Mouse (Mus musculus): ENCODE results near the gene Erg. TPM values are rescaled to one million over a fixed set of nuclear protein-coding genes. Genes with fewer than 3 reads are reported as not detected.

Gene Erg
- polyA plus RNA-seq, 1 experiment from 2014 or later: 7.3 TPM

DNA sequence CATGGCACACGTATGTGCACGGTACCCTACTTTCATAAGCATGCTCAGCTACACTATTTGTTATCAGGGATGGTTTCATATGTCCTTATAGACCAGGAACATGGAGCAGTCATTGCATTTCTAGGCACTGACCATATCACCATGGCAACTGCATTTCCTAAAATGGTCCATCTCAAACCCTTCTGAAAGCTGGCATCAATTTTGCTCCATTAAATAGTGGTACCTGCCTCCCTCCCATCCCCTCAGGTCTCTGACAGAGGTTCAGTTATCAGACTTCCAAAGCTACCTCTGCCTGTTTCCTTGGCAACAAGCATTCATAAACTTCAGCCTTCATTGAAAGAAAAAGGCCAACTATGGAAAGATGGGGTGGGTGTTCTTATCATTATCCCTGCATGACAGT, 118.5 kb downstream of the Erg start:
- Histone ChIP-seq H3K9ac (no peak overlapping the region), H3K9me3 (replicated peaks) (no peaks in the 10 kb centered on the region), H3K27ac (no peak overlapping the region), H3K4me2 (replicated peaks) (no peak overlapping the region), H3K4me1 (0 out of 2 replicates have a peak, but pooled peaks cover 2% of the 10 kb centered on the region), H3K27me3 (no peaks in the 10 kb centered on the region), H3K36me3 (no peaks in the 10 kb centered on the region), H3K4me3 (no peak overlapping the region)
- no peak for ATAC-seq (ENCODE audit: low FRiP score)
- 97% methylated on average over 2 of the region's 2 CpGs for WGBS

DNA sequence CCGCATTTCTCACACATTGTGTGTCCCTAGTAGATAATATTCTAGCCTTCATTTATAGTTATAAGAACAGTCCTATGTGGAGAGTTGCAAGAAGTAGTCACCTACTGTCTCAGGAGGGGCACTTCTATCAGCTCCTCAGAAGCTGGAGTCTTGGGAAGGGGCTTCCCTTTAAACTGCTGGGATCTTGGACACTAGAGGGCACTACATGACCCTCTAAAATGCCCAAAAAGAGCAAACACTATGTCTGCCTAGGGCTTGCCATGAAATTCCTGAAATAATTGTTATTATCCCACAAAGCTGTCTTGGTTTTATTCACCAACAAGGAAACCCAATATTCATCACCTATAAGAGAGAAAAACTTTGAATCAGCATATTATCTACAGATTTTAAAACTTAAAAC, 119.8 kb downstream of the Erg start:
- Histone ChIP-seq H3K4me1 (0 out of 2 replicates have a peak, but pooled peaks cover 2% of the 10 kb centered on the region), H3K27me3 (no peaks in the 10 kb centered on the region), H3K4me3 (no peak overlapping the region), H3K36me3 (no peaks in the 10 kb centered on the region), H3K9ac (no peak overlapping the region), H3K9me3 (replicated peaks) (no peaks in the 10 kb centered on the region), H3K27ac (no peak overlapping the region), H3K4me2 (replicated peaks) (no peak overlapping the region)
- ATAC-seq (ENCODE audit: low FRiP score): no peak
- WGBS: 92% methylated on average over 1 of the region's 1 CpGs

DNA sequence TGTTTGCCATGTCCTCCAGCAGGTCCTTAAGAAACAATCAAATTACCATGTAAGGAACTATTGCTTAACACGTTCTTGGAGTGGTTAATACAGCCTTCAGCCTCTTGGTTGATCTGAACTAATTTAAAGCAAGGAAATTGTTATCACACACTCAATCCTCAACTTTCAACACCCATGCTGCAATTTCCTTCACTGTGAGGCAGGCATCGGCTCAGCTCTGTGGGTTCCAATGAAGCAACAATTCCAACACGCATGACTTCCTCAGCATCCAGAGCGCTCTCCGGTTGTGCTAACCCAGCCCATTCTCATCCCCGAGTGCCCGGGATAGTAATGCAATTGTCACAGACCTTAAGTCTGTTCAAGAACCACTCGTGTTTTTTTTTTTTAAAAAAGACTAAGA, 121.8 kb downstream of the Erg start:
- no peaks in the 10 kb centered on the region for H3K9me3 ChIP-seq (replicated peaks)
- no peak overlapping the region for H3K4me2 ChIP-seq (replicated peaks)
- no peaks in the 10 kb centered on the region for H3K36me3 ChIP-seq
- 0 out of 2 replicates have a peak, but pooled peaks cover 2% of the 10 kb centered on the region for H3K4me1 ChIP-seq
- no peak overlapping the region for H3K27ac ChIP-seq
- no peak for ATAC-seq (ENCODE audit: low FRiP score)
- no peak overlapping the region for H3K4me3 ChIP-seq
- no peak overlapping the region for H3K9ac ChIP-seq
- no peaks in the 10 kb centered on the region for H3K27me3 ChIP-seq
- 66% methylated on average over 8 of the region's 8 CpGs for WGBS

DNA sequence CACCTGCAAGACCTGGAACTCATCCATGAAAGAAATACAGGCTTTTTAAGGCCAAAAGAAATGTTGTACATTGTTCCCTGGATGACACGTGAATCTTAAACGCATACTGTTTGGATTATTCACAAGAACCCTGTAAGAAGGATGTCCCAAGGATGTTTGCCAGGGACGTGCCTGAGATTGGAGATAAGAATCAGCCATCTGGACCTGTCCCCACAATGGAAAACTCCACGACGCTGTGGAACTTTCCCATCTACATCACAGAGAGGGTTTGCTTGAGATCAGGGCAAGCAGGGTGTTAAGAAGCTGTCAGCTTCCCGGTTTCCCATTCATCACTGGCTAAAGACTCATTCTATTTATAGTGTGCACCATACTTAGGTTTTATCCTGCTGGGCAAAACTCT, 122.6 kb downstream of the Erg start:
- Histone ChIP-seq H3K36me3 (no peaks in the 10 kb centered on the region), H3K9me3 (replicated peaks) (no peaks in the 10 kb centered on the region), H3K4me1 (0 out of 2 replicates have a peak, but pooled peaks cover 2% of the 10 kb centered on the region), H3K9ac (no peak overlapping the region), H3K27me3 (no peaks in the 10 kb centered on the region), H3K27ac (no peak overlapping the region), H3K4me2 (replicated peaks) (no peak overlapping the region), H3K4me3 (no peak overlapping the region)
- no peak for ATAC-seq (ENCODE audit: low FRiP score)
- 68% methylated on average over 6 of the region's 6 CpGs for WGBS

DNA sequence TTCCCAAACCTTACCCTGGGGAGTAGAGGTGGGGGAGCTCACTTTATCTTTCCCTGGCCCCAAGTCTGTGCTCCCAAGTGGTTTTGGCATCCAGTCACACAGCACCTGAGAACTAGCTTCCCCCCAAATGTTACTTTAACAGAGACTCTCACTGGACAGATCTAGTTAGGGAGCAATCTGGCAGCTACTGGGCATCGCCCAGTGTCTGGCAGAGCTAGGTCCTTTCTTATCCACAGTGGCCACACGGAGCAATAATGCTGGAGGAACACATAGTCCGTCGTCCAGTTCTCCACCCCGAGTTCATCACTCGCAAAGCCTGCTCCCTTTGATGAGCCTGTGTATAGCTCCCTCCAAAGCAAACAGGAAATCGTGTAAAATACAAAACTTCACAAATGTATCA, 124.5 kb downstream of the Erg start:
- no peak overlapping the region for H3K27ac ChIP-seq
- no peaks in the 10 kb centered on the region for H3K36me3 ChIP-seq
- H3K27me3 ChIP-seq: no peaks in the 10 kb centered on the region
- no peaks in the 10 kb centered on the region for H3K4me1 ChIP-seq
- no peak for ATAC-seq (ENCODE audit: low FRiP score)
- 88% methylated on average over 7 of the region's 7 CpGs for WGBS
- no peaks in the 10 kb centered on the region for H3K9me3 ChIP-seq (replicated peaks)
- no peak overlapping the region for H3K9ac ChIP-seq
- no peak overlapping the region for H3K4me3 ChIP-seq
- H3K4me2 ChIP-seq (replicated peaks): no peak overlapping the region

DNA sequence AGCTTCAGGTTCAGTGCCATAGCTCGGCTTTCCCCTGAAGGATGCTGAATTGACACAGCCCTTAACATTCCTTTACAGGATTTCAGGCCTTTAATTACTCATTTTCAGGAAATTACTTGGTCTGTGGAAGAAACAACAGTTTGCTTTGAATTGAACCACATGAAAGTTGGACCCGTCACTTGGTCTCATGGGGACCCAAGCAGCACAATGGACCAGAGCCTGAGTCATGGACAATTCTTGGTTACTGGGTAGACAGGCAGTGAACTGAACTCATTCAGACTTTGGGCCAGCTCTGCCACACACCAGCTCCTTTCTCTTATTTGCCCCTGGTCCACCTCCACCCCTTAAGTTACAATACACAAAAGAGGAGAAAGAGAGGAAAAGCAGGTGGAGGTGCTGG, 126.1 kb downstream of the Erg start:
- ATAC-seq (ENCODE audit: low FRiP score): no peak
- Histone ChIP-seq H3K36me3 (no peaks in the 10 kb centered on the region), H3K9ac (no peak overlapping the region), H3K27me3 (no peaks in the 10 kb centered on the region), H3K9me3 (replicated peaks) (no peaks in the 10 kb centered on the region), H3K27ac (no peak overlapping the region), H3K4me1 (no peaks in the 10 kb centered on the region), H3K4me3 (no peak overlapping the region), H3K4me2 (replicated peaks) (no peak overlapping the region)
- 88% methylated on average over 2 of the region's 2 CpGs for WGBS

DNA sequence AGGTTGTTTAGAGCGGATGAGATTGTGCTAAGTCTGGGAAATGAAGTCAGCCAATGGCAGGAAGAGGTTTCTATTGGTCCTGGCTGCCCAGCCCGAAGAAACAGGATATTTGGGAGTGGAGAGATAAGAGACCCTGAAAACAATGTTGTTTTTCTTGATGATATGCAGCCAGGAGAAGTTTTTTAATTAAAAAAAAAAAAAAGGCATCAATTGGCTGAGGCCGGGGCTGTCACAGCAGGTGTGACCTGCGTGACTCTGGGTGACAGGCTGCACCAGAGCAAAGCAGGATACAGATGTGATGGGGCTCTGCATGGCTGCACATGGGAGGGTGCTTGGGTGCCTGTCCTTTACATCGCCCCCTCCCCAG, 127.1 kb downstream of the Erg start:
- Histone ChIP-seq H3K9me3 (replicated peaks) (no peaks in the 10 kb centered on the region), H3K36me3 (no peaks in the 10 kb centered on the region), H3K4me2 (replicated peaks) (no peak overlapping the region), H3K4me3 (no peak overlapping the region), H3K27me3 (no peaks in the 10 kb centered on the region), H3K4me1 (no peaks in the 10 kb centered on the region), H3K27ac (no peak overlapping the region), H3K9ac (no peak overlapping the region)
- 75% methylated on average over 5 of the region's 5 CpGs for WGBS
- no peak for ATAC-seq (ENCODE audit: low FRiP score)

DNA sequence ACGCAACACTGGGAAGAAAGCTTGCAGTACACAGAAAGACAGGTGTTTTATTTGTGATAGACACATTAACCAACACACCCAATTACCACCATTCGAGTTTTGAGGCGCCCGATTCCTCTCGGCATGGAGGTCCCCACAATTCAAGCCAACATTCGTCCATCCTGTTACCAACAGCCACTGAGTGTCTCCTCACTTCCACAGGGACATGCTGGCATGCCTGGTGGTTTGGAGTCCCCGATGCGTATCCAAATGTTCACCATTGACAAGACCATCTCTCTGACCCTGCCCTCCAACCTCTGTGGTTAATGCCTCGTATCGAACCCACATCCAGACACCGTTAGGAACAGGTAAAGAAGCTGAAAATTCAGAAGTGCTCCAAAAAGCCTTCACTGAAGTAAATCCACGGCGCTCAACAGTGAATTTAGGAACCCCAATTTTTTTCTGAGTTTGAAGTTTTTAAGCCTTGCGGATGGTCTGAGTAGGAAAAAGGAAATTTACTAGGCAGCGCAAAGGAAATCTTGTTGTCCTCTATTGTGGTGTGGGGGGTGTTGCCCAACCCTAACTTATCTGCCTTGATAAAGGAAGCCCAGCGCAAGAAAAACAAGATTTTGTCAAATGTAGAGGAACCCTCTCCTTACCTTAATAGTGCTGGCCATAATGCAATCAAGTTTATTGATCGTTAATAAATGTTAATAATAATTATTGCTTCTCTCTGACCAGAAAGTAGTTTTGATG, 127.6 kb downstream of the Erg start:
- Histone ChIP-seq H3K36me3 (no peaks in the 10 kb centered on the region), H3K4me3 (no peak overlapping the region), H3K4me2 (replicated peaks) (no peak overlapping the region), H3K27me3 (no peaks in the 10 kb centered on the region), H3K9ac (no peak overlapping the region), H3K4me1 (no peaks in the 10 kb centered on the region), H3K9me3 (replicated peaks) (no peaks in the 10 kb centered on the region), H3K27ac (no peak overlapping the region)
- WGBS: 88% methylated on average over 17 of the region's 17 CpGs
- ATAC-seq (ENCODE audit: low FRiP score): no peak

DNA sequence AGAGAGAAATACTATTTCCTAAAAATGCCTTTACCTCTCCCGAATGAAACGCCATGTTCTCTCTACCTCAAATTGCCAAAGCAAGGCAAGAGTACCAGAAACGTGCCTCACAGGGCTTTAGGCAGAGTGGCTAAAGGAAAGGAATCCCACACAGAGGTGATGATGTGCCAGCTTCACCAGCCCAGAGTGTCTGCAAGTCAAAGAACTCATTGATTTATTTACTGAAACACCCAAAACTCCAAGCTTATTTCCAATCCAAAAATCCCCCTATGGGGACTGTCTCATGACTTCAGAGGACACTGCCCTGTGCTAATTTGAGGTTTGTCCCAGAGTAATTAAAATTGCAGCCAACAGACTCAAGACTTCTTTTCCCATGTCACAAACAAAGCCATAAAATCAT, 129.4 kb downstream of the Erg start:
- ATAC-seq (ENCODE audit: low FRiP score): no peak
- Histone ChIP-seq H3K4me1 (no peaks in the 10 kb centered on the region), H3K4me2 (replicated peaks) (no peak overlapping the region), H3K27me3 (no peaks in the 10 kb centered on the region), H3K36me3 (no peaks in the 10 kb centered on the region), H3K9ac (no peak overlapping the region), H3K27ac (no peak overlapping the region), H3K4me3 (no peak overlapping the region), H3K9me3 (replicated peaks) (no peaks in the 10 kb centered on the region)
- 90% methylated on average over 3 of the region's 3 CpGs for WGBS

DNA sequence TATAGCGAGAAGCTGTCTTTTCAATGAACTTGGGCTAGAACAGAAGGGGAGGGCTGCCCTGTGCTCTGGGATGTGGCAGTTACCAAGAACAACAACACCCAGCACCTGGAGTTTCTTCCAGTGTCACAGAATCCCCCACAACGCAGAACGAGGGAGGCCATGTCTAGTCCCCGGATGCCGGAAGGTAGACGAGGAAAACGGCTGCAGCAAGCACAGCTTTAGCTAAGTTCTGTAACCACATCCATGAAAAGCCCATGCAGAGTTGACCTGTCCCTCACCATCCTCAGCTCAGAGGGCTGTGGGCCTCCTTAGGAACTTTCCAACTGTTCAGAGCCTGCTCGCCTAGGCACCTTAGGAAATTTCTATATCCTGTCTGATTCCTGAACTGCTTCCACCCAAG, 130.5 kb downstream of the Erg start:
- no peak for ATAC-seq (ENCODE audit: low FRiP score)
- WGBS: 88% methylated on average over 8 of the region's 8 CpGs

DNA sequence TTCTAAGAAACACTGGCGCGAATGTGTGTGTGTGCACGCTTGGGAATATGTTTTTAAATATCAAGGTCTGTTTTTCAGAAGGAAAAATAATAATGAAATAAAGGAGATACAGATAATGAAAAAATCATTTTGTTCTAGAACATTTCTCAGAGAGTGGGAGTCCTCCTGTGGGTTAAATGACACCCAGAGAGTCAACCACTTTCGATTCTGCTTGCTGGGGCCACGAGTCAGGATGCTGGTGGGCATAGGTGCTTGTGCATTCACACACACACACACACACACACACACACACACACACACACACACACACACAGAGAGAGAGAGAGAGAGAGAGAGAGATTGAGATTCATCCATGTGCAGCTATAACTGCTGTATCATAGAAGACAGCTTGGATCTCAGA, 130.9 kb downstream of the Erg start:
- H3K4me1 ChIP-seq: no peaks in the 10 kb centered on the region
- no peak for ATAC-seq (ENCODE audit: low FRiP score)
- no peak overlapping the region for H3K27ac ChIP-seq
- no peaks in the 10 kb centered on the region for H3K36me3 ChIP-seq
- WGBS: 88% methylated on average over 5 of the region's 5 CpGs
- no peaks in the 10 kb centered on the region for H3K9me3 ChIP-seq (replicated peaks)
- H3K27me3 ChIP-seq: no peaks in the 10 kb centered on the region
- H3K9ac ChIP-seq: no peak overlapping the region
- H3K4me3 ChIP-seq: no peak overlapping the region
- H3K4me2 ChIP-seq (replicated peaks): no peak overlapping the region

More for the DNA sequence above, 130.5 kb downstream of the Erg start:
- Histone ChIP-seq H3K27me3 (no peaks in the 10 kb centered on the region), H3K27ac (no peak overlapping the region), H3K4me2 (replicated peaks) (no peak overlapping the region), H3K4me3 (no peak overlapping the region), H3K9ac (no peak overlapping the region), H3K36me3 (no peaks in the 10 kb centered on the region), H3K4me1 (no peaks in the 10 kb centered on the region), H3K9me3 (replicated peaks) (no peaks in the 10 kb centered on the region)

DNA sequence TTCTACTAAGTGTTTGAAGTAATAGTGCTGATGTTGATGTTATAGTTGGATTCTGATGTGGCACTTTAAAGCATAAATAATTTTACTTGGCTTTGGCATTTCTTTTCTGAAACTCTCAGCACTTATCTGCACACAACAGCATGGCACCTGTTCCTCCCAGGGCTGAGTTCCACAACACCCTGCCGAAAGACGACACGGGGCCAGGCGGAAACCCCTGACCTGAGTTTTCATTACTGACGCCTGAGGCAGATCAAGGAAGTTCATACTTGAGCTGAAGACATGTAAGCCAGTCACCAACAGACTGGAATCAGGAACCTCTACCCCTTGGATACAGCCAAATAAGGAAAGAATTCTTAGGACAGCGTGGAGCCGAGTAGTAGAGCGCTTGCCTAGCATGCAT, 134.0 kb downstream of the Erg start:
- no peaks in the 10 kb centered on the region; the same call in 1 of the 2 replicates for H3K4me1 ChIP-seq

DNA sequence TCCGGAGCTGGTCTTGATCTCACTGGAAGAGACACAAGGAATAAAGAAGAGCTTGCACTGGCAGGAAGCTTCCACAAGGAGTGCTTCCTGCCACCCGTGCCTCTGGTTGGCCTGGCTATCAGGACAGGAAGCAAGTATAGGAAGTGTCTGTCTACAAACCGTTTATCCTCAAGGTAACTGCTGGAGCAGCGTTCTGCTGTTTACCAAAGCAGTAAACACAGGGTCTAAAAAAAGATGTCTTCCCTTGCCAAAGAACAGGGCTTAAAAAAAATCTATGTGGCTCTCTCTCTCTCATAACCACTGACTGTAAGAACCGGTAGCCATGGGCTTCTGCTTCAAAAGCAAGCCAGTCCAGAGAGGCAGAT, 137.1 kb downstream of the Erg start:
- Histone ChIP-seq H3K4me2 (replicated peaks) (no peak overlapping the region), H3K36me3 (no peaks in the 10 kb centered on the region), H3K27ac (no peak overlapping the region), H3K27me3 (no peaks in the 10 kb centered on the region), H3K4me3 (no peak overlapping the region), H3K9me3 (replicated peaks) (no peaks in the 10 kb centered on the region), H3K4me1 (no peaks in the 10 kb centered on the region; the same call in 1 of the 2 replicates), H3K9ac (no peak overlapping the region)
- ATAC-seq (ENCODE audit: low FRiP score): no peak
- 76% methylated on average over 5 of the region's 5 CpGs for WGBS

More for the DNA sequence above, 134.0 kb downstream of the Erg start:
- no peak overlapping the region for H3K9ac ChIP-seq
- H3K27me3 ChIP-seq: no peaks in the 10 kb centered on the region
- no peaks in the 10 kb centered on the region for H3K36me3 ChIP-seq
- no peak overlapping the region for H3K4me3 ChIP-seq
- no peak for ATAC-seq (ENCODE audit: low FRiP score)
- 80% methylated on average over 8 of the region's 8 CpGs for WGBS
- no peak overlapping the region for H3K27ac ChIP-seq
- H3K9me3 ChIP-seq (replicated peaks): no peaks in the 10 kb centered on the region
- no peak overlapping the region for H3K4me2 ChIP-seq (replicated peaks)
